Mouse (Mus musculus) embryonic fibroblast, embryonic 13.5 days (primary cell): ENCODE measurements around the gene Adtrp.

Experiments used
- CTCF ChIP-seq: IDR thresholded peaks from 2 replicates; pipeline ENCODE4 v1.5.1; 2011; ENCODE audit warnings: mild to moderate bottlenecking, control low read depth, low read length, moderate library complexity, borderline replicate concordance; ENCODE audit not compliant: insufficient read depth
- POLR2A ChIP-seq: IDR thresholded peaks from 2 replicates; pipeline ENCODE4 v1.6.1; 2011; ENCODE audit warnings: low read depth, mild to moderate bottlenecking, control low read depth, low read length, moderate library complexity

DNA sequence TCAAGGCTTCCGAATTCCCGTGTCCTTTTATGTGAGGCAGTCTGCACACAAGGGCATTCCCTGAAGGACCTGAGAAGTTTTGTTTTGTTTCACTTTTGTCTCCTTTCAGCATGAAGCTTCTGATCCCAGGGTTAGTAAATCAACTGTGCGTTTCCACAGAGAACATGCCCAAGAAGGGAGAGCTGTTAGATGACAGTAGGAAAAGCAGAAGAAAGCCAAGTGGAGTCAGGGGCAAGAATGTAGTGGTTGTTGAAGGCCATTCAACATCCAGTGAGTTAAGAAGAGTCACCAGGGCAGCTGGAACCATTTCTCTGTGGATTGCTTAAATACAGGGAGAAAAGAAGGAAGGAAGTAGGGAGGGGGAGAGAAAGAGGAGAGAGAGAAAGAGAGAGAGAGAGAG lies 76.4 kb downstream of the Adtrp start:
- TF ChIP-seq POLR2A (no peak), CTCF (no peak)
